Mouse (Mus musculus) liver, embryonic 16.5 days (tissue): ENCODE data around the gene Plcd3. TPM values are rescaled to one million over a fixed set of nuclear protein-coding genes. Genes with fewer than 3 reads are reported as not detected.

Source experiments
- ATAC-seq: fragments of 200-750 bp; cut with Nextera tagmentation; 2 replicates; pipeline ENCODE4 v1.8.0; 2017; ENCODE audit warnings: low read depth, mild to moderate bottlenecking, moderate number of reproducible peaks, moderate library complexity
- H3K27ac ChIP-seq: fragments of 300-500 bp; sonication (generic); 2 replicates; pipeline ENCODE4 v1.5.1; 2014; ENCODE audit warnings: mild to moderate bottlenecking, low read length
- H3K27me3 ChIP-seq: fragments of 300-500 bp; sonication (generic); 2 replicates; pipeline ENCODE4 v1.6.1; 2014; ENCODE audit warnings: low read depth, low read length, mixed read lengths; ENCODE audit not compliant: control insufficient read depth, insufficient read depth
- H3K36me3 ChIP-seq: fragments of 300-500 bp; sonication (generic); 2 replicates; pipeline ENCODE4 v1.6.1; 2014; ENCODE audit warnings: mild to moderate bottlenecking; ENCODE audit not compliant: control insufficient read depth, insufficient read depth
- H3K4me1 ChIP-seq: fragments of 300-500 bp; sonication (generic); 2 replicates; pipeline ENCODE4 v1.6.1; 2014; ENCODE audit warnings: low read depth, low read length, mixed read lengths; ENCODE audit not compliant: control insufficient read depth
- H3K4me2 ChIP-seq: fragments of 300-500 bp; sonication (generic); 2 replicates; pipeline ENCODE4 v1.6.1; 2014; ENCODE audit warnings: low read depth, low read length, mixed read lengths
- H3K4me3 ChIP-seq: fragments of 300-500 bp; sonication (generic); 2 replicates; pipeline ENCODE4 v1.5.1; 2014; ENCODE audit warnings: low read depth, mild to moderate bottlenecking, low read length
- H3K9ac ChIP-seq: fragments of 300-500 bp; sonication (generic); 2 replicates; pipeline ENCODE4 v1.6.1; 2014; ENCODE audit warnings: low read depth, low read length
- H3K9me3 ChIP-seq: fragments of 300-500 bp; sonication (generic); replicated peaks from 2 replicates; pipeline ENCODE4 v1.6.1; 2016; ENCODE audit warnings: low read length; ENCODE audit not compliant: control insufficient read depth
- WGBS: fragments of 180-500 bp; shearing (Covaris S2); extraction: QIAGEN DNeasy Blood & Tissue Kit; methylation state at CpG from one replicate; pipeline ENCODE4 v1.1.7; 2014; ENCODE audit not compliant: insufficient replicate concordance; 5-methylcytosine and 5-hydroxymethylcytosine counted together
- polyA plus RNA-seq: library from polyadenylated mRNA; unstranded; fragments of >200 nt; fragmentation: Nextera tagmentation; extraction: Ambion mirVana; gene quantifications from 2 replicates; pipeline ENCODE4 v1.2.1, GENCODE M21; 2015

Plcd3 gene
- polyA plus RNA-seq, 1 experiment from 2014 or later = 0.40 TPM

DNA sequence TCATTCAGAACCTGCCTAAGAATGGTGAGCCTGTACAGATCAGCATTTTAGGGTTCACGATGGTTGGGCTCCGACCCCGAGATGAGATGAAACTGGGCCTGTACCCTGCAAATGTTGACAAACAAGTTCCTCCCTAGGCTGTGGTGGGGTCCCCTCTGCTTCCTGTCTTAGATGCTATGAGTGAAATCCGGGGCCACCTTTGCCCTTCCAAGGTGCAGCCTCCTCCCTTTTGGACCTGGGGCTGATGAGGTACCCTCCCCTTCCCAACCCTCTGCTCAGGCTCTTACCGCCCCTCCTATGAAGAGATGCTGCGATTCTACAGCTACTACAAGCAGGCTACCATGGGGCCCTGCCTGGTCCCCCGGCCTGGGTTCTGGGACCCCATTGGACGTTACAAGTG lies 2.2 kb upstream of the Plcd3 start:
- H3K27ac ChIP-seq = peak overlapping the region; percentile 96

GRCm38 (mm10) chr11:103102725-103103349 lies 1.4 kb upstream of the Plcd3 start:
- Histone ChIP-seq H3K27ac (peak overlapping the region; percentile 96), H3K4me1 (peaks cover 54% of the 10 kb centered on the region), H3K27me3 (peaks cover 31% of the 10 kb centered on the region), H3K9ac (peak overlapping the region; percentile 87), H3K36me3 (peaks cover 3% of the 10 kb centered on the region; the same call in 1 of the 2 replicates), H3K9me3 (no peaks in the 10 kb centered on the region), H3K4me3 (peak overlapping the region; percentile 81), H3K4me2 (peak overlapping the region; percentile 90)
- peak; percentile 90 for ATAC-seq
- under 1% methylated on average over 35 of the region's 35 CpGs for WGBS

More for the DNA sequence above, 2.2 kb upstream of the Plcd3 start:
- peaks cover 3% of the 10 kb centered on the region; the same call in 1 of the 2 replicates for H3K36me3 ChIP-seq
- 51% methylated on average over 8 of the region's 8 CpGs for WGBS
- peaks cover 31% of the 10 kb centered on the region for H3K27me3 ChIP-seq
- no peak for ATAC-seq
- H3K4me3 ChIP-seq = peak overlapping the region; percentile 81
- peak overlapping the region; percentile 87 for H3K9ac ChIP-seq
- peaks cover 54% of the 10 kb centered on the region for H3K4me1 ChIP-seq
- H3K4me2 ChIP-seq = peak overlapping the region; percentile 79
- H3K9me3 ChIP-seq = no peaks in the 10 kb centered on the region

- WGBS = 3% methylated on average over 30 of the region's 30 CpGs
Observed at GRCm38 (mm10) chr11:103101866-103102501, 526 bp upstream of the Plcd3 start.

GRCm38 (mm10) chr11:103100361-103100760 lies 1.1 kb downstream of the Plcd3 start:
- H3K27me3 ChIP-seq = peaks cover 31% of the 10 kb centered on the region
- WGBS = 49% methylated on average over 8 of the region's 8 CpGs
- H3K27ac ChIP-seq = no peak overlapping the region
- no peak overlapping the region for H3K9ac ChIP-seq
- no peak for ATAC-seq
- no peak overlapping the region for H3K4me3 ChIP-seq
- no peaks in the 10 kb centered on the region for H3K9me3 ChIP-seq
- H3K4me2 ChIP-seq = no peak overlapping the region
- H3K4me1 ChIP-seq = peaks cover 36% of the 10 kb centered on the region
- no peaks in the 10 kb centered on the region for H3K36me3 ChIP-seq

More at GRCm38 (mm10) chr11:103101866-103102501, 526 bp upstream of the Plcd3 start:
- no peak for ATAC-seq
- Histone ChIP-seq H3K4me1 (peaks cover 52% of the 10 kb centered on the region), H3K27me3 (peaks cover 31% of the 10 kb centered on the region), H3K27ac (peak overlapping the region; percentile 0; the same call in 1 of the 2 replicates), H3K4me3 (peak overlapping the region; percentile 61), H3K9me3 (no peaks in the 10 kb centered on the region), H3K36me3 (no peaks in the 10 kb centered on the region), H3K4me2 (peak overlapping the region; percentile 90), H3K9ac (peak overlapping the region; percentile 56)

GRCm38 (mm10) chr11:103099352-103099940 lies 2.0 kb downstream of the Plcd3 start:
- ATAC-seq = no peak
- Histone ChIP-seq H3K27ac (no peak overlapping the region), H3K9ac (no peak overlapping the region), H3K4me2 (no peak overlapping the region), H3K4me1 (peaks cover 27% of the 10 kb centered on the region), H3K36me3 (no peaks in the 10 kb centered on the region), H3K27me3 (peaks cover 31% of the 10 kb centered on the region), H3K4me3 (no peak overlapping the region), H3K9me3 (no peaks in the 10 kb centered on the region)
- 57% methylated on average over 12 of the region's 12 CpGs for WGBS

- H3K27ac ChIP-seq = no peak overlapping the region
- H3K9me3 ChIP-seq = no peaks in the 10 kb centered on the region
- H3K4me1 ChIP-seq = peaks cover 19% of the 10 kb centered on the region
- H3K4me2 ChIP-seq = no peak overlapping the region
- WGBS = 72% methylated on average over 11 of the region's 11 CpGs
- no peak overlapping the region for H3K4me3 ChIP-seq
- peaks cover 31% of the 10 kb centered on the region for H3K27me3 ChIP-seq
- no peaks in the 10 kb centered on the region for H3K36me3 ChIP-seq
- ATAC-seq = no peak
- H3K9ac ChIP-seq = no peak overlapping the region
Observed at GRCm38 (mm10) chr11:103098531-103099190, 2.8 kb downstream of the Plcd3 start.

DNA sequence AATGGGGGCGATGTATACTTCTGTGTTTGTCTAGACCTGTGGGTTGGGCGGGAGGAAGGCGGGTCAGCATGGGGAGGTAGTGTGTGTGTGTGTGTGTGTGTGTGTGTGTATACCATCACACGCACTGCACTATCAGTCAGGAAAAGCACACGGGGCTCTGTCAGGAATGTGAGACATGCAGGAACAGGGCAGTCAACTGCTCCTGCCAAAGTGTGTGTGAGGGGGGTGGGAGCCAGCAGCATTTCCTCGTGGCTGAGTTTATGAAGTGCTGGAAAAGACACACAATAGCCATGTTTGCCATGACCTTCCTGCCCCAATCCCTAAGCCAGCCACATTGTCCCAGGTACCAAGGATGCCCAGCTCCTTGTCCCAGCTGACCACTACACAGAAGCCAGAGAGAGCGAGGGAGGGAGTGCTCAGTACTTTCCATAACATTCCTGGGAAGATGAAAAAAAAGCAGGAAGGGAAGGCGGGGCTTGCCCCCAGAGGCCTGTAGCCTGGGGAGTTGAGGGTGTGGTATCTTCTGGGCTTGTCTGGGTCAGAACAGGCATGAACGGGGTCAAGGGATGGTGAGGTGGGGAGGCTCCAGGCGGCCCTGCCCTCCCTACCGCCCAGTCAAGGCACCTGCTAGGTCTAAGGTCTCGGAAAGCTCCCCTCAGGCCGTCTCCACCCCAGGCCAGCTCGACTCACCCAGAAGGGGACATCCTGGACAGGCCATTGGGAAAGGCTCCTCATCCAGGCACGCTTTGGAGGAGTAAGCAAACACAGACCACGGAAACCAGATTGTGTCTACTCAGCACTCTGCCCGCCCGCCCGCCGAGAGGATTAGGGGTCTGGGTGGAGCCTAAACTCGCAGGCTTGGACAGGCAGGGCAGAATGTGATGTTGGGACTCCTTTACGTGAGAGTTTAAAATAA lies 4.2 kb downstream of the Plcd3 start:
- Histone ChIP-seq H3K36me3 (no peaks in the 10 kb centered on the region), H3K4me1 (peaks cover 13% of the 10 kb centered on the region), H3K9me3 (no peaks in the 10 kb centered on the region), H3K4me2 (no peak overlapping the region), H3K27ac (no peak overlapping the region), H3K27me3 (peaks cover 31% of the 10 kb centered on the region), H3K4me3 (no peak overlapping the region), H3K9ac (no peak overlapping the region)
- no peak for ATAC-seq
- 38% methylated on average over 22 of the region's 22 CpGs for whole genome bisulfite sequencing

DNA sequence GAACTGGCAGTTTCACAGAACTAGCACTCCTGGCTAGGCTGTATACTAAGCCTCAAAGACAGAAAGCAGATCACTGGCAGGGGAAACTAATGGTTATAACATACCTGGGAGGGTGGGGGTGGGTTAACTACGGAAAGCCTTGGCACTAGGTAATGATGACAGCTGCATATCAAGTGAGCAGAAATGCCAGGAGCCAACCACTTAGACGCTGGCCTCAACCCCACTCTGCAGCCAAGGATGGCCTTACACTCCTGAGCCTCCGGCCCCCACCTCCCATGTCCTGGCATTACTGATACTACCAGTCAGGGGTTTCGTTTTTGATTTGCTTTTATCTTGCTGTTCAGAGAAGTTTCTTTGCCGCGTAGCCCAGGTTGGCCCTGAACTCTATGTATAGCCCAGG lies 5.7 kb downstream of the Plcd3 start:
- Histone ChIP-seq H3K9me3 (no peaks in the 10 kb centered on the region), H3K4me3 (no peak overlapping the region), H3K4me2 (no peak overlapping the region), H3K9ac (no peak overlapping the region), H3K36me3 (no peaks in the 10 kb centered on the region), H3K27ac (no peak overlapping the region), H3K27me3 (peaks cover 16% of the 10 kb centered on the region), H3K4me1 (no peaks in the 10 kb centered on the region)
- 67% methylated on average over 6 of the region's 6 CpGs for WGBS
- no peak for ATAC-seq
